Mouse (Mus musculus): ENCODE measurements at regions not wholly inside any gene's neighbourhood (a gene's known extent, or its start where the extent isn't known, plus 50 kb on each side); places are given as distances from the start of the nearest gene placed in this dataset.

- no peak for TF ChIP-seq CTCF (IDR thresholded peaks at IDR 0.05; ENCODE audit: extremely low read depth, insufficient read length, insufficient replicate concordance, low read depth, low read length)
- no peak for TF ChIP-seq POLR2A (IDR thresholded peaks at IDR 0.05; ENCODE audit: low read depth, low read length)
Measured at GRCm38 (mm10) chr5:28884746-28885365, 310.9 kb upstream of the Rnf32 start.
